Mouse (Mus musculus) yolk sac, embryonic 10.5 days (tissue): Measurements from ENCODE around the gene Kctd19.

Experiments
- DNase-seq: peaks from one replicate; pipeline ENCODE4 v3.0.0-alpha.2; 2017; ENCODE audit warnings: low spot score

Kctd19 gene

GRCm38 (mm10) chr8:105413391-105413790, at the start of gene Kctd19, which contains the start of gene Lrrc36:
TSS of gene Kctd19 (minus strand) at chr8:105413502.
TSS of gene Lrrc36 (plus strand) at chr8:105413571.
- DNase-seq = peak; percentile 44

- DNase-seq = no peak
These were observed 47.9 kb upstream of the Kctd19 start for GRCm38 (mm10) chr8:105461085-105461803.

- DNase-seq = no peak
These were observed 41.9 kb upstream of the Kctd19 start for GRCm38 (mm10) chr8:105455218-105455617.

GRCm38 (mm10) chr8:105454088-105454487, 40.8 kb upstream of the Kctd19 start:
- no peak for DNase-seq

- no peak for DNase-seq
These were observed 40.0 kb upstream of the Kctd19 start for GRCm38 (mm10) chr8:105453296-105453695.

GRCm38 (mm10) chr8:105451903-105452603, 38.8 kb upstream of the Kctd19 start:
- no peak for DNase-seq

- no peak for DNase-seq
These were observed 37.7 kb upstream of the Kctd19 start for GRCm38 (mm10) chr8:105450977-105451376.

GRCm38 (mm10) chr8:105448596-105448995, 35.3 kb upstream of the Kctd19 start:
- no peak for DNase-seq

- no peak for DNase-seq
These were observed 34.9 kb upstream of the Kctd19 start for GRCm38 (mm10) chr8:105448188-105448587.

GRCm38 (mm10) chr8:105446127-105446552, 32.8 kb upstream of the Kctd19 start:
- peak; percentile 12 for DNase-seq

- peak; percentile 18 for DNase-seq
These were observed 32.2 kb upstream of the Kctd19 start for GRCm38 (mm10) chr8:105445296-105446126.

GRCm38 (mm10) chr8:105442661-105443060, 29.4 kb upstream of the Kctd19 start:
- no peak for DNase-seq

- DNase-seq = peak; percentile 41
These were observed 28.1 kb upstream of the Kctd19 start for GRCm38 (mm10) chr8:105441433-105441832.

- no peak for DNase-seq
These were observed 25.6 kb upstream of the Kctd19 start for GRCm38 (mm10) chr8:105438865-105439264.

GRCm38 (mm10) chr8:105437078-105437748, 23.9 kb upstream of the Kctd19 start:
- no peak for DNase-seq

- no peak for DNase-seq
These were observed 22.9 kb upstream of the Kctd19 start for GRCm38 (mm10) chr8:105436218-105436617.

GRCm38 (mm10) chr8:105434136-105434535, 20.8 kb upstream of the Kctd19 start:
- DNase-seq = no peak

- no peak for DNase-seq
These were observed 20.2 kb upstream of the Kctd19 start for GRCm38 (mm10) chr8:105433511-105433910.

- no peak for DNase-seq
These were observed 19.7 kb upstream of the Kctd19 start for GRCm38 (mm10) chr8:105433021-105433420.

GRCm38 (mm10) chr8:105431743-105432515, 18.6 kb upstream of the Kctd19 start:
- DNase-seq = no peak

GRCm38 (mm10) chr8:105426878-105427277, 13.6 kb upstream of the Kctd19 start:
- DNase-seq = no peak
